Mouse (Mus musculus): ENCODE results near the gene Gm9821.

Gm9821 gene

DNA sequence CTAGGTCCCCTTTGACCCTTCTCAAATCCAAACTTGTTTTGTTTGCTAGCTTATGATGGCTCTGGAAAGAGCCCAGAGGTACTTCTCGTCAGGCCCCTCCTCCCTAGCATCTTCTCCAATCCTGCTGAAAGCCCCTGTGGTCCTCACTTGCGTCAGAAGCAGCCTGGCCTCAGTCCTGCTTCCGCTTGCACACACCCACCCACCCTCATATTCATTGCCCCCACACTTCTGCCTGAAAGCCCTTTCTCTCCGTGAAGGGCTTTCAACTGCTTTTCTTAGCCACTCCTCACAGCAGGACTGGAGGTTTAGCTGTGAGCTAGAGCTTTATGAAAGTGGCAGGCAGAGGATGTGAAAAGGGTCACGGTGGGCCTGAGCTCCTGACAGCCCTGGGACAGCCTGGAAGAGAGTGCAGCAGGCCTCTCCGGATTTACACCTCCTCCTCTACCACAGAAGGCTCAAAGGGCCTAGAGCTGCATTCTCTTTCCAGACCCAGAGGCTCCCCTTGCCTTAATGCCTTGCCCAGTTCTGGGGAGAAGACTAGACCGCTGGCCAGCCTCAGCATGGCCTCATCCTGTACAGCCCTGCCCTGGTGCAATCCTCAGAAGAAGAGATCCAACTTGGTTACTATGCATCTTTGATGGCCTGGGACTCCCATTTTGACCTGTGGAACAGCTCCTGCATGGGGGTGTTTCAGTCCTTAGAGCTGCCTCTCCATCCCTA, 28.1 kb downstream of the Gm9821 start:
- DNase-seq = no peak

DNA sequence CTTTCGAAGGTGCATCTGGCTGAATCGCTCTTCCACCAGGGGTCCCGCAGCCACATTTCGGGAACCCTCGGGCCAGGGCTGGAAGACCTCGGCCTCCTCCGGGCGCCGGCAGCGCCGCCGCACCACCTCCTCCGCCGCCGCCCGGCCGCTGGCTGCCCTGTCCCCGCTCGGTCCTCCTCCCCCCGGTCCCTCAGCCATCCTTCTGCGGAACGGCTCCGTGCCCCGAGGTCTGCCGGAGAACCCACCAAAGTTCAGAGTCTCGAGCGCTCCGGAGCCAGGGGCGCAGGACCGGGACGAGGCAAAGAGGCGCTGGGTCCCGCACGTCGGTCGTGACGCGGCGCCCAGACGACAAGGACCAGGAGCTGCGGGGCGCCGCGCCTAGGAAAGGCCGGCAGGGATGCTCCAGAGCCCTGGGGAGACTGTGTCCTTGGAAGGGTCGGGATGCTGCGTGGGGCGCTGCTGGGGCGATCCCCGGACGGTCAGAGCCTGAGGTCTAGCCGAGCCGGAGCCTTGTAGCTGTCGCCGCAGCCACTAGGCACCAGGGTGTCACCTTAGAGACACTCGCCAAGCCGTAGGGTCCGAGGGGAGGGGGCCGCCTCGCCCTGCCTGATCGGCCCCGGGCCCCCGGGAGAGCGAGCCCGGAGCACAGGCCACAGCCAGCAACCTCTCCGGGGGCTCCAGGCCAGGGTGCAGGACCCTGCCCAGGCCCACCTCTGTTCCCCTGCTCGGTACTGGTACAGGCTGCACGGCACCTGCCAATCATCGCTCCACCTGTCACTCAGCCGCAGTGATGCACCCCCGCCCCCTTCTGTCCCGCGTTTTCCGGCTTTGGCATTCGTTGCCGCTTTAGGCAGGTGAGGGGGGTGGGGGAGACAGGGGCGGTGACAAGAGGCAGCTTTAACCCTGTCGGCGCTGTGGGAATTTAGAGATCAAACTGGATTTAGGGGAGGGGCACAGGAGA, 30.4 kb downstream of the Gm9821 start, which contains the start of gene Dgkz:
Gene Dgkz, minus strand, starts transcription at position 284 of the 961 bp plus-strand sequence.
- DNase-seq = peak; percentile 77

DNA sequence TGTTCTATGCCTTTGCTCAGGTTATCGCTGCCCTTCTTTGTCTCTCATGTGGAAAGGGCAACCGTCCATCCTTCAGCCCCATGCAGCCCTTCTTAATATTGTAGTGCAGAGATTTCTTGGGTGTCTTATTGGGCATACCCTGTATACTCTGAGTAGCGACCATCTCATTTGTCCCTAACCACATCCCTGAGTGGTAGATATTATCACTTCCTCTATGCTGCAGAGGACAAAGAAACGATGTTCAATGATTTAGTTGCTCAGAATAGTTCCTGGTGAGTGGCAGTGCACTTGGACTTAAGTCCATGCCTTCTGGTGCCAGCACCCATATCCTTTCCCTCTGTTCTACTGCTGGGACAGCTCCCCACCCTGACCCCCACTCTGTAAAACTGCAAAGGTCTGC, 32.5 kb downstream of the Gm9821 start:
- no peak for DNase-seq

DNA sequence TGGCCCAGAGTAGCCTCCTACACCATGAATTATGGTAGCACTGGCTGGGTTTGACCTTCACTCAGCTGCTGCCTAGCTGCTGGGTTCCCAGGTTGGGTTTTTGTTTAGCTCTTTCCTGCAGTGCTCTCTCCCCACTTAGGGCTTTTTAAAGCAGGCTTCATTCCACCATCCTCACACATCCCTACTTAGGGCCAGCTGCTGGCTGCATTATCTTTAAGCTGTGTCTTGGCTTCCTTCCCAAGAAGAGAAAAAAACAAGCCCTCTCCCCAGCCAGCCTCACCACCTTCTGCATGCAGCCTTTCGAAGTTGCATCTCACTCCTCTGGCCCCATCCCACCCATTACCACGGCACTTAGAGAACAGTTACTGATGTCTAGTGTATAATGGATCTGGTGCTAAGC, 33.0 kb downstream of the Gm9821 start:
- DNase-seq = no peak

DNA sequence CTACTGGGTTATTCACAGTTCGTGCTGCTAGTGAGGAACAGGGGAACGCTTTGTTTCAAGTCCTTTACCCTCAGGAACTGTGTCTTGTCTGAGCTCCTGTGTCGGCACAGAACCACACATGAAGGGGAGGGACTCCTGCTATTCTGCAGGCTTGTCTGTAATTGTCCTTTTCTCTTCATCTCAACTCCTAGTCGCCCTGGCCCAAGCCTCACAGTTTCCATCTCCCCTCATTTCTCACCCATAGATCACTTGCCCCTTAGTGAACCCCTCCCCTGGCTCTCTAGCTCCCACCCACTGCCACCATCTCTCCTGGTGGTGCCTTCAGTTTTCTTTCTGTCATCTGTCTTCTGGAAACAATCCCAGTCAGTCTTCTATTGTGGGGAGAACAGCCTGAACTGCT, 34.7 kb downstream of the Gm9821 start:
- no peak for DNase-seq

DNA sequence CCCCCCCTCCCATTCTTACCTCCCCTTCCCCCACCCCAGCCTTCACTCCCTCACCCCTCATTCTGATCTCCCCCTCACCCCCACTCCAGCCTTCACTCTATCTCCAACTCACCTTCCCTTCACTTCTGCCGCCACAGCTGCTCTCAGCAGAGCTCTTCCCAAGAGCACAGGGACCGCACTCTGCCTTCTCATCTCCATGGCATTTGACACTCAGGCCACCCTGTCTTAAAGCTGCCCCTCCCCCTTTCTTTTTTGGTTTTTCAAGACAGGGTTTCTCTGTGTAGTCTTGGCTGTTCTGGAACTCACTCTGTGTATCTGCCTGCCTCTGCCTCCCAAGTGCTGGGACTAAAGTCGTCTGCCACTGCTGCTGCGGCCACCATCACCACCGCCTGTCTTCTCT, 35.3 kb downstream of the Gm9821 start:
- DNase-seq = no peak

DNA sequence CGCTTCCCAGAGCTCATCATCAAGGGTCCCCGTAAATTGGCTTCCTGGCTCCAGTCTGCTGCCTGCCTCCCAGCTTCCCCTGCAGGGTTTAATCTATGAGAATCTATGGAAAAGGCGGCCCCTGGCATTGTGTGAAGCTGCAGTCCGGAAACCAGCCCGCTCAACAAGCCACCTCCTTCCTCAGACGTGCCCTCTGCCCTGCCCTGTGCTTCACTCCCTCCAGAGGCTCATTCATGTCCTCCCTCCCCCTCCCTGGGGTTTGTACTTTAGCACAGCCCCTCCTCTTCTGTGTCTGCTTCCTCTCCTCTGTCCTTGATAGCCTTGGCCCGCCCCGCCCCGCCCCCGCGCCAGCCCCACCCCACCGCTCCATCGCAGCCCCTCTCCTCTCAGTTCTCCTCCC, 38.9 kb downstream of the Gm9821 start:
- peak; percentile 74 for DNase-seq

DNA sequence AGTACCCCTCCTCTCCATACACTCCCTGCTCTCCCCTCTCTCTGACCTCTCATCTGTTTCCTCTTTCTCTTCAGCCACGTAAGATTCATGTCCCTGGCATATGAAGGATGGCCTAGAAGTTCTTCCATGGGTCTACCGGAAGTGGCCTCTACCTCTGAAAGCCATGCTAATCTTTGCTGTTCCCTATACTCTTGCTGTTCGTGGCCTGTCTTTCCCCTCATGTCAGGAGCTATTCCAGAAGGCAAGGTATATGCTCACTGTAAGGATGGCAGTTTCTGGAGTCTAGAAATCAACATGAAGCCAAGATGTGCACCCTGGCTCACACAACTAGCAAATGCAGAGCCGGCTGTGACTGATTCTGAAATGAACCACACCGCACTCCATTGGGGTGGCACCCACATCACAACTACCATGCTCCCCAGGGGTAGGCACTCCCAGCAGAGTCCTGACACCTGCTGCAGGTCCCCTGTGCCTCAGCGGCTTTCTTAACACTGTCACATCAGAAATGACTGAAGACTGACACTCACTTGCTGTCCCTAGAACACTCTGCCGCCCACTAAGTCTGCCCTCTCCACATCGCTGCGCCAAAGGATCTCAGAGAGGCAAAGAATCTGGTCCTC, 39.5 kb downstream of the Gm9821 start:
- DNase-seq = peak; percentile 53

DNA sequence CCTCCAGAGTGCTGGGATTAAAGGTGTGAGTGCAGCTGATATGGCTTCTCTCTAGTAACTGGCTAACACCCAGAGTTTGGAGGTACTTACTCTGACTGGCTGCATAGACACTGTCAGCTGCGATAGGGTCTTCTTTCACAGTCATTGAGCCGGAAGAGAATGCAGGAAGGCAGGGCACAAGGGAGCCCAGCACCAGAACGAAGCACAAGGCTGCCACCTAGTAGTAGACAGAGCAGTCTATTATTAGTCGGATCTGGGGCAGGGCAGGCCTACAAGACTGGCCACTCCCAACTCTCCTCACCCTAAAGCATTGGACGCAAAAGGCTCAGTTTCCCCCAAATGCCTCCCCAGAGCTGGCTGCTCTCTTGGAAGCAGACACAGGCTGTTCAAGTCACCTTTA, 40.6 kb downstream of the Gm9821 start:
- peak; percentile 49 for DNase-seq

DNA sequence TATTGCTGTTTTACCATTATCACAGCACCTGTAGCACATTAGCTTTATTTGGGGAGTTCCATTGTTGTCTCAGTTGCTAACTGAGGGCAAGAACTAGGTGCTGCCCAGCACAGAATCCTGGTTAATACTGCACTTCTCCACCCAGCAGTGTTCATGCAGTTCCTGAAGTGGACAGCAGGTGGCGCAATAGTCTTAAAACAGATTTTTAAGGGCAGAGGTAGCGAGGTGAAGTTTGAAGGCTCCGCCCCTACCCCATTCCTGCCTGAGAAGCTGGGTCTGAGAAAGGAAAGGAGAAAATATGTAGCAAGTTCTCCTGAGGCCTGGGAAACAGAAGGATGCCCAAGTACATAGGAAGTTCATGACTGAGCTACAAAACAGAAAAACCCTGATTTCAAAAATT, 42.0 kb downstream of the Gm9821 start:
- peak; percentile 93 for DNase-seq

DNA sequence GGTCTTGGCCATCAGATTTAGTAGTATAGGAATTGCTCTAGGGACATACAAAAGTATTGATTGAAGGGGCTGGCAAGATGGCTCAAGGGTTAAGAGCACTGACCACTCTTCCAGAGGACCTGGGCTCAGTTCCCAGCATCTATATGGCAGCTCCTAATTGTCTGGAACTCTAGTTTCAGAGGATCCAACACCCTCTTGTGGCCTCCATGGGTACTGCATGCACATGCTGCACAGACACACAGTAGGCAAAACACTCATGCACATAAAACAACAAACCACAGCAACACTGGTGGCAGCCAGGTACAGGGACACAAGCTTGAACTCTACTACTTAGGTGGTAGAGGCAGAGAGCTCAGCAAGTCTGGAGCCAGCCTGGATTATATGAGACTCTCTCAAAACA, 44.2 kb downstream of the Gm9821 start:
- peak; percentile 63 for DNase-seq

DNA sequence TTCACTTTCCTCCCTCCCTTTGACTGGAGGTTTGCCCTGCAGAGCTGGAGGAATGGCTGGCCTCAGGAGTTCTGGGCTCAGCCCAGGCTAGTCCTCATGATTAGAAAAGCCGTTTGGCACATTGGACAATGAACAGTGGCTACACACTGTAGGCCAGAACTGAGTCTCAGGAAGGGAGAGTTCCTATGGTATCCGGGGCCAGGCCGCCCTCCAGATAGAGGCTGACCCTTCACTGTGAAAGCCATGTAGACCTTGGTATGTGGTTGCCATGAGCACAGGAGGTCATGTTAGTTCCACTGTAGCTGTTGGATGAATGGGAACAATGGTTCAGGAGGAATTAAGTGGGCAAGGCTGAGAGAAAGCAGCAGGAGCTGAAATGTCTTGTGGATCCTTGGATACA, 47.9 kb downstream of the Gm9821 start:
- no peak for DNase-seq

DNA sequence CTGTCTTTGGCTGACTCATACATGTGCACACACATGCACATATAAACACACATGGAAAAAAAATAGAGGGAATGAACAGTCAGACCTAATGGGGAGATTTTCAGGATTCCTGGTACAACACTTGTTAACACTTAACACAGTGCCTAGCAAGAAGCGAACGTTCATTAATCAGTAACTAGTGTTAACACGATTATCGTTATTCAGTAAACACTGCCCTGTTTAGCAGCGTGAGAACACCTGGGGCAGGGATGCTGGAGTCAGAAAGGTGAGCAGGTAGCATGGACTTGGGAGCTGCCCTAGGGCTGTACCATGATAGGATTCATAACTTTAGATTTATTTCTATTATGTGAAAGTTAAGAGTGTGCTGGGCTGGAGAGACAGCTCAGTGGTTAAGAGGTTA, 50.5 kb downstream of the Gm9821 start:
- no peak for DNase-seq
